Mouse (Mus musculus): ENCODE data around the gene Srebf1.

Gene Srebf1

GRCm38 (mm10) chr11:60178506-60178905, 43.9 kb downstream of the Srebf1 start:
- DNase-seq (ENCODE audit: low spot score in 2 of 2) = peak in 1 of 2 experiments; percentile 60

GRCm38 (mm10) chr11:60178005-60178404, 44.4 kb downstream of the Srebf1 start:
- no peak for DNase-seq (ENCODE audit: low spot score in 2 of 2)

- DNase-seq (ENCODE audit: low spot score in 2 of 2) = no peak
Observed at GRCm38 (mm10) chr11:60176975-60177657, 45.3 kb downstream of the Srebf1 start.

GRCm38 (mm10) chr11:60176182-60176974, 46.0 kb downstream of the Srebf1 start:
- peak in 1 of 2 experiments; percentile 56 for DNase-seq (ENCODE audit: low spot score in 2 of 2)

GRCm38 (mm10) chr11:60175371-60176181, 46.8 kb downstream of the Srebf1 start:
- peak in 1 of 2 experiments; percentile 60 for DNase-seq (ENCODE audit: low spot score in 2 of 2)

GRCm38 (mm10) chr11:60173606-60174184, 48.7 kb downstream of the Srebf1 start:
- DNase-seq (ENCODE audit: low spot score in 2 of 2) = no peak

- no peak for DNase-seq (ENCODE audit: low spot score in 2 of 2)
Observed at GRCm38 (mm10) chr11:60172074-60172473, 50.3 kb downstream of the Srebf1 start.

- peak in 1 of 2 experiments; percentile 52 for DNase-seq (ENCODE audit: low spot score in 2 of 2)
Observed at GRCm38 (mm10) chr11:60168780-60169179, 53.6 kb downstream of the Srebf1 start.

- DNase-seq (ENCODE audit: low spot score in 2 of 2) = no peak
Observed at GRCm38 (mm10) chr11:60165076-60165475, 57.3 kb downstream of the Srebf1 start.

- DNase-seq (ENCODE audit: low spot score in 2 of 2) = no peak
Observed at GRCm38 (mm10) chr11:60164450-60164849, 57.9 kb downstream of the Srebf1 start.

- no peak for DNase-seq (ENCODE audit: low spot score in 2 of 2)
Observed at GRCm38 (mm10) chr11:60163362-60163761, 59.0 kb downstream of the Srebf1 start.

- DNase-seq (ENCODE audit: low spot score in 2 of 2) = no peak
Observed at GRCm38 (mm10) chr11:60162547-60162946, 59.8 kb downstream of the Srebf1 start.

- no peak for DNase-seq (ENCODE audit: low spot score in 2 of 2)
Observed at GRCm38 (mm10) chr11:60161146-60161874, 61.1 kb downstream of the Srebf1 start.

GRCm38 (mm10) chr11:60160454-60161114, 61.8 kb downstream of the Srebf1 start:
- no peak for DNase-seq (ENCODE audit: low spot score in 2 of 2)

GRCm38 (mm10) chr11:60159955-60160354, 62.4 kb downstream of the Srebf1 start:
- no peak for DNase-seq (ENCODE audit: low spot score in 2 of 2)

- DNase-seq (ENCODE audit: low spot score in 2 of 2) = no peak
Observed at GRCm38 (mm10) chr11:60158271-60158670, 64.1 kb downstream of the Srebf1 start.

- DNase-seq (ENCODE audit: low spot score in 2 of 2) = no peak
Observed at GRCm38 (mm10) chr11:60155690-60156089, 66.7 kb downstream of the Srebf1 start.

- no peak for DNase-seq (ENCODE audit: low spot score in 2 of 2)
Observed at GRCm38 (mm10) chr11:60153936-60154335, 68.4 kb downstream of the Srebf1 start.

- DNase-seq (ENCODE audit: low spot score in 2 of 2) = no peak
Observed at GRCm38 (mm10) chr11:60152339-60152738, 70.0 kb downstream of the Srebf1 start.

- DNase-seq (ENCODE audit: low spot score in 2 of 2) = no peak
Observed at GRCm38 (mm10) chr11:60150677-60151076, 71.7 kb downstream of the Srebf1 start.
